Mouse (Mus musculus) C2C12 (cell line): ENCODE data around the gene Agap1.

ENCODE experiments used
- CTCF ChIP-seq: IDR thresholded peaks from one replicate; pipeline ENCODE4 v1.5.1; 2011; ENCODE audit not compliant: control insufficient read depth, insufficient read depth, insufficient read length
- MYOD1 ChIP-seq: IDR thresholded peaks from one replicate; pipeline ENCODE4 v1.6.1; 2011; ENCODE audit warnings: low read depth; ENCODE audit not compliant: control insufficient read depth, insufficient read length
- USF1 ChIP-seq: IDR thresholded peaks from one replicate; pipeline ENCODE4 v1.6.1; 2011; ENCODE audit warnings: low read depth, mild to moderate bottlenecking, control low read depth, moderate library complexity

GRCm38 (mm10) chr1:89730589-89731195, 276.1 kb downstream of the Agap1 start:
- no peak for TF ChIP-seq USF1
- TF ChIP-seq MYOD1 = no peak
- TF ChIP-seq CTCF = peak; percentile 32
